Mouse (Mus musculus) common myeloid progenitor, adult 5-6 weeks (primary cell): ENCODE measurements around the gene Luc7l2. TPM values are rescaled to one million over a fixed set of nuclear protein-coding genes. Genes with fewer than 3 reads are reported as not detected.
"Not testable (repeated sequence)": the region's sequence is repeated elsewhere in the genome, so short reads cannot be mapped to it uniquely, and the experiment has no call there.

Source experiments
- ATAC-seq: replicated peaks from 2 replicates; pipeline ENCODE4 v1.8.0; 2016; ENCODE audit warnings: low read depth, mild to moderate bottlenecking, moderate TSS enrichment, inconsistent platforms; ENCODE audit not compliant: poor library complexity, severe bottlenecking
- total RNA-seq: library from RNA; stranded (forward); fragments of 200-1000, 187-1606 nt; gene quantifications from 2 replicates; pipeline ENCODE4 v1.2.3, GENCODE M21; 2017

Gene Luc7l2
- 284 and 303 TPM in 2 replicates for total RNA-seq

DNA sequence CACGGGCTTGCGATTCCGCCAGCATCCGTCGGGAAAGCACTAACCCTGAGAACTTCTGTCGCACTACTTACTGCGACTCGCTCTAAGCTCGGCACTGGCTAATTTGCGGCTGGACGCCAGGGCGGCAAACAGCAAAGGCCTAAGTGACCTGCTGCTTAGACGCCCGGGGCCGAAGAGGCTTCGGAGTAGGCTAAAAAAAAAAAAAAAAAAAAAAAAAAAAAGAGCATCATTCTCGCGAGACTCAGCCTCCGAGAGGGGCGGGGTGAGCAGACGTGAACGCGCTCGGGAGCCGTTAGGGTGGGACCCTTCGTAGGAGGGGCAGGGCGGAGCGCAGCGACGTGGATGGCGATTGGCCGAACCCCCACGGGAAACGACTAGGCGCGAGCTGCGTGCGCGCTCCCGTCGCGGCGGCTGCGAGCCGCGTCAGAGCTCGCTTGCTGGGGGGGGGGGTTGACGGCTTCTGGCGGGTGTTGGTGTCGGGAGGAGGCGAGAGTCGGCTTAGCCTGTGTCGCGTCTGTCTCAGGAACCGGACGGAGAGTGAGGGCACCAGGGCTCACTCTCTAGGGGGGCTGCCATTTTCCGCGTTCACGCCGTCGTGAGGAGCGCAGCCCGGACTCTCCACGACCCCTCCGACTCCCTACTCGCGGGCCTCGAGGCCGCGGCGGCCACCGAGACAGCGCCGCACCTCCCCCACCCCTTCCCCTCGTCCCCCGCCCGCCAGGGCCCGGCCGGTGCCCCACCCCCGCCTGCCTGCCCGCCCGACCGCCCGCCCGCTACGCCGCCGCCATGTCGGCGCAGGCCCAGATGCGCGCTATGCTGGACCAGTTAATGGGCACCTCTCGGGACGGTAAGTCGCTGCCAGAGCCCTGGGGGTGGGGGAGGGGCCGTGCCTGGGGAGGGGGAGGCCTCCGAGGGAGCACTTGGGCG is at the start of gene Luc7l2:
Gene Luc7l2 (plus strand): TSS at position 273 of the 927 bp plus-strand sequence.
- peak; percentile 78 for ATAC-seq

DNA sequence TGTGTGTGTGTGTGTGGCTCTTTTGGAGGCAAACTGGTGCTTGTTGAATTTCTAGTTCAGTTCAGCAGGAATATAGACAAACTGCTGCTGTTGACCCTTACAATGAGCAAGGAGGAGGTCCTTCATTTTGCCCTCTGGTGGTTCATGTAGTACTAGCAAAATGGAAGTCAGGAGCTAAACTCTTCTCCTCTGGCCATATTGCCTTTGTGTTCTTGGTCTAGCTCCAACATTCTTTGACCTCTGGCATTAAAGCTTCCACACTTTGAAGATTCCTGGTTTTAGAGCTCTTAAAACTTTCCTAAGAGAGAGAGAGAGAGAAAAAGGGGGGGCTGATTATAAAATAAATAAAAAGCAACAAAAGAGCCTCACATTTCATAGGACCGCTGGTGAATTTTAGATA is 39.0 kb upstream of the Luc7l2 start:
- no peak for ATAC-seq

DNA sequence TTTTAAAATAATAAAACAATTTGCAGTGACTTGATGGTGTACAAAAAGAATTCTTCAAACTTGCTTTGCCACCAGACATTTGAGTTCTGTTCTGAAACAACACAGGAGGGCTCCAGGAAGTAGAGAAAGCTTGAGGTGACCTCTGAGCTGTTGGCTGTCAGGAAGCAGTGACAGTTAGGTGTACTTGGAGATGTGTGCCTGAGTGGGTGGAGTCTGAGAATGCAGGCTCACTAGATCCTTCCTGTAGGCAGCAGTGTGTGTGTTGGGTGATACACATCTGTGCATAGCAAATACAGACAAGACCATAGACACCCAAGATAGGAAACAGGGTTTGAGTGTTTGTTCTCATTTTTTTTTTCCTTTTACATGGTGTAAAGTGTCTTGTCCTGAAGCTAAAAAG is 38.3 kb upstream of the Luc7l2 start:
- peak; percentile 54 for ATAC-seq

DNA sequence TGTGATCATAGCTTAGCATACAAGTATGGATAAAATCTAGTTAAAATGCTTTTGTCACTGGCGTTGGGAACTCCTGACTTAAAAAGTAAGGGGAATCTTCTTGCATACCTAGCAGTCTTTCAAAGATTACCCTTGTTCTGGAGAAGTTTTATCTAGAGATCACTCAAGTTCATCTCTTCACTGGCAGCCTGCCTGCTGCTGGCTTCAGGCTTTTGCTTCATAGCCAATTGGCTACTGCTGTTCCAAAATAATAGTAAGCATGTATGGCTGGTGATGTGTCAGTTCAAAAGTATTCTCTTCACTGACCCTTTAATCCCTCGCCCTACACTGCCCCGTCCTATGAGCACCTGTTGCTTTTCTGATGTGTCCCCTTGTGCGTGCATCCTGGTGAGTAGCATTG is 35.9 kb upstream of the Luc7l2 start:
- ATAC-seq, result no peak

DNA sequence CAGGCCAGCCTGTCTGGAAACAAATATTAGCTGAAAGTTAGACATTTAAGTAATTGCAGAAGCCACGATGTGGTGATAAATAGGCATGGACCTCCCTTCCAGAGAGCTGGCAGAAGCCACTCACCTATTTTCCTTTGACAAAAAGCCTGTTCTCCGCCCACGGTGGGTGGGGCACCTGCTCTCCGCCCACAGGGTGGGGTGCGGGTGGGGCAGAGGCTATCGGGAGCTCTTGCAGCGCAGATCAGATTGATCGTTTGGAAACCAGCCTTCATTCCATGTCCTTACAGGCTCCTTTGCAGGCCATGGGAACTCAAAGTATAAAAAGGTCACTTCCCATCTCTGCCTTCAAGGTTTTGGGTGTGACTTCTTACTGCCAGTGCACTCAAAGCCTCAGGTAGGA is 27.3 kb upstream of the Luc7l2 start:
- 0 out of 2 replicates have a peak, but pooled peaks have one; percentile 22 for ATAC-seq

DNA sequence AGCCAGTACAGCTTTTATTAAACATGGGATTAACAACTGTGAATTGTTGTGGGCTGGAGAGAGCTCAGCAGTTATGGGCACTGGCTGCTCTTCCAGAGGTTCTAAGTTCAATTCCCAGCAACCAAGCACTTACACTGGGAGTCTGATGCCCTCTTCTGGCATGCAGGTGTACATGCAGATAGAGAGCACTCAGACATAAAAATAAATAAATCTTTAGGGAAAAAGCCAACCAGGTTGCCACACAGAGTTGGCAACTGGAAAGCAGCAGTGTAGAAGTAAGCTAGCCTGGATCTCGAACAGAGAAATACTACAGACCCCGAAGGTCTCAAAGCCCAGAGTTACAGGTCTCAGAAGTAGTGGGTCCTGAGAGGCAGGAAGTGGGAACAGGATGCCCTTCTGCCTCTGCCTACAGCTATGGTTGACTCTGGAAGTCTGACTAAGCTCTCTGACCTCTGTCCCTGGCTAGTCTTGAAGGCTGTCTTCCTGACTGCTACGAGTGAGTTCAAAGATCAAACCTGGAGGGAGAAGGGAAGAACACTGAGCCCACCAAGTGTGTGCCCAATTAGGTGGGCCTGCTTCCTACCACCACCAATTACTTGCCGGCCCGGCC is 19.8 kb upstream of the Luc7l2 start:
- ATAC-seq, result no peak

DNA sequence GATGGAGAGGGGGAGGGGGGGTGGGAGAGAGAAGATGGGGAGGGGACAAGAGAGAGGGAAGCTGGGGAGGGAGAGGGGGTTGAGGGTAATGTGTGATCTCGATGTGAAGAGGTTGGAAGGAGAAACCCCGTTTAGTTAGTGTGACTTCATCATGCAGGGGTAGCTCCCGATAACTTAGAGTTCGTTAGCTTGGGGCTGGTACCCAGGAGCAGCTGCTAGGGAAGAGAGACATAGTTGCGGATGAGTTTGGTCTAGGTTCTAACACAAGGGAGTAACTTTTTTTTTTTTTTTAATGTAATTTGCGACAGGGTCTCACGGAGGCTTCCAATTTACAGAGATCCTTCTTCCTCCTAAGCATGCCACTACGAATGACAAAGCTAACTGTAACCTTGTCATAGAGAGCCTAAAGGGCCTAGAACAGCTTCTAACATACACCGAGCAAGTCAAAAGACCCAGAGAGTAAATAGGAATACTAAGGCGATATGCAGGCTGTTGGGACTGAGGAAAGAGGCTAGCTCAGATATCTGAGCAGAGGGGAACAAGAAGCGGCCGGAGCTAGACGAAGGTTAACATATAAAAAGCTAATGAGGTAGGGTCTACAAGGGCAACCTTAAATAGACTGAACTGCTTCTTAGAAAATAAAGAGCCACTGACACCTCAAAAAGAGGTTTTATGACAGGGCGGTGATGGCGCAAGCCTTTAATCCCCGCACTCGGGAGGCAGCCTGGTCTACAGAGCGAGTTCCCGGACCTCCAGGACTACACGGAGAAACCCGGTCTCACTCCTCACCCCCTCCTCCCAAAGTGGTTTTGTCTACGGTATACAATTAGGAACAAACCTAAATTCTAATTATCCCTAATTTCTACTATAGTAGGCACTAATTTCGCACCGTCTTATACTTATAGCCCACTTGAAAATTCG is 18.4 kb upstream of the Luc7l2 start:
- ATAC-seq, result peak; percentile 2; the same call in 1 of the 2 replicates

DNA sequence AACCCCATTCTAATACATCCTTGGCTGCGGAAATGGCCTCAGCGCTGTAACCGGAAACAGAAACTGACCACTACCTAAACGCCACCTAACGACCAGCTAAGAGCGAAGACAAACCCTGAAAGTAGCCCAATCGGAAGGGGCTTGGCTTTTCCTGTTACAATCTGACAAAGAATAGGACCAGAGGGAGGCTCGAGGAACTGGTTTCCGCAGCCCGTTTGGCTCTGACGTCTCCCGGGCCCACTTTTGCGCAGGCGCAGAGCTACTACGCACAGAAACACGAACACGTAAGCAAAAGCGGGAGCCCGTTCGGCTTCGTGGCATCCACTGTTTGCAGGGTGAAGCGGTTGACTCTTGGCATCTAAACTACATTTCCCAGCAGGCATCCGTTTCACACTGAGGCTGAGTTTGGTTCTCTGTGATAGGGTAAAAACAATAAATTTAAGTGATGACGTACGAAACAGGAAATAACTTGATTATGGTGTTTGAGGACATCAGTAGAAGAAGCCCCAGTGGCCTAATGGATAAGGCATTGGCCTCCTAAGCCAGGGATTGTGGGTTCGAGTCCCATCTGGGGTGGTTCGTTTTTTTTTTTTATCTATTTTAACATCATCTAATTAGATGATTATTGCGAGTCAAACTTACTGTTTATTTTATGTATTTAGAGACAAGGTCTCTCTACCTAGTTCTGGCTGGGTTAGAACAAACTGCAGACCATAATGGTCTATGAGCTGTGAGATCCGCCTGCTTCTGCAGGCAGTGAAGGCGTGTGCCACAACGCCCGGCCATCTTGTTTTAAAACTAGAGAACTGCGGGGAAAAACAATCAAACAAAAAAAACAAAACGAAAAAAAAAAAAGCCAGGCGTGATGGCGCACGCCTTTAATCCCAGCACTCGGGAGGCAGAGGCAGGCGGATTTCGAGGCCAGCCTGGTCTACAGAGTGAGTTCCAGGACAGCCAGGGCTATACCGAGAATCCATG is 17.4 kb upstream of the Luc7l2 start, which contains the start of gene Fmc1:
Gene Fmc1 (plus strand): TSS at position 75 of the 978 bp plus-strand sequence.
- ATAC-seq, result peak; percentile 76

DNA sequence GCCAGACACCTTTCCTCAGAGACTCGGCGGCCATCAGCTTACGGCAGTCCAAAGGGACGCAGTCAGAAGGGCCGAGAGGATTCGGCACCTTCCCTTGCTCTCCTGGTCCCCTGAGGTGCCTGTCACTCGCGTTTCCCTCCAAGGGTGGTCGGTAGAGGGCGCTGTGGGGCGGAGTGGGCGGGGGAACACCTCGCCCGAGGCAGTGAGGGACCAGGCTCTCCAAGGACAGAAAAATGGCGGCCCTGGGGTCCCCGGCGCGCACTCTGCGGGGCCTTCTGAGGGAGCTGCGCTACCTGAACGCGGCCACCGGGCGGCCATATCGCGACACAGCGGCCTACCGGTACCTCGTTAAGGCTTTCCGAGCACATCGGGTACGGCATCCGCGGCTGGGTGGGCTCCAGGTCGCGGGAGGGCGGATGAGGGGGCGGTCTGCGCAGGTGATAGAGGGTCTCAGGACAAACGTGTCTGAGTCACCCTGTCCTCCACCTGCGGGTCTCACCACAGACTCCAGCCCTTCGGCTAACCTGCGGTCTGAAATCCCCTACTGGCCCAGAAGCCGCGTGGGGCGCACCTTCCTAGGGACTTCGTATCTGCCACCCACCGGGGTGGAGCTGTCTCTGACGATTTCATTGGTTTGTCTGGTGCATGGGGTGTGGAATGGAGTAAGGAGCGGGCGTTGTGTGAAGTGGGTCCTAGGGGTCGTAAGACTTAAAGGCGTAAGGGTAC is 16.3 kb upstream of the Luc7l2 start:
- peak; percentile 63 for ATAC-seq

DNA sequence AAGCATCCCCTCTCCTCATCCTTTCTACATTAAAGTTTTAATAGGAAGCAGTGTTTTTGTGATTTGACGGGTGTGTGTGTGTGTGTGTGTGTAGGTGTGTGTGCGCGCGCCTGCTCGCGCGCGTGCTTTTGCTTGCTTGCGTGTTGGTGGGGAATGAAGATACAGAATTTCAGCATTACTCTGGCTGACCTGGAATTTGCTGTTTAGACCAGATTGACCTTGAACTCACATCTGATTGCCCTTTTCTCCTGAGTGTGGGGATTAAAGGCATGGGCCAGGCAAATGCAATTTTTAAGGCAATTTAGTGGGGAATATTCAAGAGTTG is 15.8 kb upstream of the Luc7l2 start:
- ATAC-seq, result no peak

DNA sequence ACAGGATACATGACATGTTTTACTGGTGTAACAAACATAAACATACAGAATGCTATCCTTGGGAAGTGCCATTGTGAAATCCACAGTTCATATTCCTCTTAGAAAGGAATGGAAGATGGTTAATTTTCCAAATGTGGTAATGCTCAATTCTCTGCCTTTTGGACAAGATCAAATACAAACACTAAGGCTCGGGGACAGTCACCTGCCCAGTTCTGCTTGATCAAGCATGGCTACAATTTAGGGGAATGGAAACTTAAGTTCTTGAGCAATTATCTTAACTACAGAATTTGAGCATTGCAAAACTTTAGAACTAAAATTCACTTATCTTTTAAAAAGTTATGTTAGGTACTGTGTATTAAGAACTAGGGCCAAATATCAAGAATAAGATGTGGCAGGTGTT is 15.3 kb upstream of the Luc7l2 start:
- no peak for ATAC-seq

DNA sequence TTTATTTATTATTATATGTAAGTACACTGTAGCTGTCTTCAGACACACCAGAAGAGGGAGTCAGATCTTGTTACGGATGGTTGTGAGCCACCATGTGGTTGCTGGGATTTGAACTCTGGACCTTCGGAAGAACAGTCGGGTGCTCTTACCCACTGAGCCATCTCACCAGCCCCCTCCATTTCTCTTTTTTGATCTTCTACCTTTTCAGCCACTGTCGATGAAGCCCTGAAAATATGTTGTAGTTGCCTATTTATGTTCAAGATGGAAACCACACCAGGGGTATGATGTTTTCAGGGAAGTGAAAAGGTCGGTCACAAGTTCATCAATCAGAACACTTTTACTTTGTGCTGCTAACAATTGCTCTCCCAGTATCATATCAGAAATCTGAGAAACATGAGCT is 7.0 kb upstream of the Luc7l2 start:
- not testable (repeated sequence) for ATAC-seq

DNA sequence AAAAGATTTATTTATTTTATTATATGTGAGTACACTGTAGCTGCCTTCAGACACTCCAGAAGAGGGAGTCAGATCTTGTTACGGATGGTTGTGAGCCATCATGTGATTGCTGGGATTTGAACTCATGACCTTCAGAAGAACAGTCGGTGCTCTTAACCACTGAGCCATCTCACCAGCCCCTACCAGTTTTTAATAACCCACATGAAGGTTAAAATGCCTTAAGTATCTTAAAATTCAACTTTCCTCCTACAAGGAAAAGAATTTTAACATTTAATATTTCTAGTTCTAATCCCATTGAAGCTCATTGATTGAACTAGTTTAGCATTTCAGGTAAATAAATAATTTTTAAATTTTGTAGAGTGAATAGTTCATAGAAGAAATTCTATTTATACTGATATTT is 4.1 kb upstream of the Luc7l2 start:
- ATAC-seq, result not testable (repeated sequence)

DNA sequence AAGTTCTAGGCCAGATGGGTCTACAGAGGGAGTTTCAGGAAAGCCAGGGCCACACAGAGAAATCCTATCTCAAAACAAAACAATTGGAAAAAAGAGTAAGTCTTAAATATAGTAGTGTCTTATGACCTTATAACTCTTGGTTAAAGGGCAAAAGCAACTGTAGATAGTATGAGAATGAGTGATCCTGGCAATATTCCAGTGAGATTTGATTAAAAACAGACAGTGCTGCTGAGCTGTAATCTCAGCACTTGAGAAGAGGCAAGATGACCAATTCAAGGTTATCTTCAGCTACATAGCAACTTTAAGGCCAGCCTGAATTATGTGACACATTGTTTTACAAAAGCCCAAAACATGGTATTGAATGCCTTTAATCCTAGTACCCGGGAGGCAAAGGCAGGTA is 3.4 kb upstream of the Luc7l2 start:
- no peak for ATAC-seq

DNA sequence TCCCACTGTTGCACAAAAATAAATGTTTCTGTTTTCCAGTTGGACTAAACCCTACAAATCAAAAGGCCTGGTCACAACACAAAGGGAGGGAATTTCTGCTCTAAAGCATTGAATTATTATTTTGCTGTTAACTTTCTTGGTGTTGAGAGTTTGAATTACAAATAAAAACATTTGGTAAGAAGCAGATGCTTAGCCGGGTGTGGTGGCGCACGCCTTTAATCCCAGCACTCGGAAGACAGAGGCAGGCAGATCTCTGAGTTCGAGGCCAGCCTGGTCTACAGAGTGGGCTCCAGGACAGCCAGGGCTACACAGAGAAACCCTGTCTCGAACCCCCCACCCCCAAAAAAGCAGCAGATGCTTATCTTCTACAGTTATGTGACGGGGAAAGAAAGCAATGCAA is 2.5 kb upstream of the Luc7l2 start:
- ATAC-seq, result not testable (repeated sequence)

DNA sequence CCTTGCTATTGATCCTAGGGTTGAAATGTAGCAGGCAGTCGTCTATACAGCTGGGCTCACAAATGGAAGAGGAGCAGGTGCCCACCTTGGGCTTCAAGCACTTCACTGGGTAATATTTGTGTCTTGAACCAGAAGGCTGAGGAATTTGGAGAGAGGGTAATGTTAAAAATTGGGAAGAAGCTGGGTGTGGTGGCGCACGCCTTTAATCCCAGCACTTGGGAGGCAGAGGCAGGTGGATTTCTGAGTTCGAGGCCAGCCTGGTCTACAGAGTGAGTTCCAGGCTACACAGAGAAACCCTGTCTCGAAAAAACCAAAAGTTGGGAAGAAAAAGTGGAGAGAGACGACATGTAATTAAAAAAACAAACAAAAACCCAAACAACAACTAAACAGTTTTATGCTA is 1.3 kb upstream of the Luc7l2 start:
- not testable (repeated sequence) for ATAC-seq

DNA sequence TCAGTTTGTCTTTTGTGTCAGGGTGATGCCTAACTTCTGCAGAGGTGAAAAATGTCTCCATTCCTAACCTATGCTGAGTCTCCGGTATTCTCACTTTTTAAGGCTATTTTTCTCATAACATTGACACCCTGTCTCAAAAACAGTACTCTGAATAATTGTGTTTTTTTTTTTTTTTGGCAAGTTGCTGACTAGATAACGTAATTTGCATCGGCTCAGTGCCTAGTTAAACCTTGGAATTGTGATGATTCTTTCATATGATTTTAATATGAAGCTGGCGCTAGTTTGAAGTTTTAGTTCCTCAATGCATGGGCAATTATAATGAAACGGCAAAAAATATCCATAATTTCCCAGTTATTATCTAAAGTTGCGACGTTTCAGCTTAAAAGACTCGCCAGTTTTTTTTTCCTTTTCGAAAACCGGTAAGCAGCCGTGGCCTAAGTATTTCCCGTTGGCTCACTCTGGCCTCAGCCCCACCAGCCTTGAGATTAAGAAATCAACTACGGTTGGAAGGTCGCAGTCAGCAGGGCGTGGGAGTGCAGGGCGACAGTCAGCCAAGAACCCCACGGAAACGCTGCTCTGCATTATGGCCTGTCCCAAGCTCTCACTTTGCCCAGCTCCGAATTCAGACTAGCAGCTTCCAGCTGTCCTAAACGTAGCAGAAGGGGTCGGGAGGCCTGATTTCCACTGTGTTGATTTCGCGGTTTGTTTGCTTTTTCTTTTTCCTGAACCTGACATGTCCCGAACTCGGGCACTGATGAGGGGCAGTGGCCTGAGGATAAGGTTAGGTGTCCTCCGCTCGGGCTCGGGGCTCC is 678 bp upstream of the Luc7l2 start:
- peak; percentile 54 for ATAC-seq
